Mouse (Mus musculus): ENCODE measurements around the gene Sox5.

Gene Sox5

GRCm38 (mm10) chr6:144772175-144772918 lies 9.4 kb downstream of the Sox5 start:
- no peak for DNase-seq (ENCODE audit: low spot score in 2 of 2)

GRCm38 (mm10) chr6:144769060-144769459 lies 12.7 kb downstream of the Sox5 start:
- DNase-seq (ENCODE audit: low spot score in 2 of 2) = no peak

GRCm38 (mm10) chr6:144761902-144762301 lies 19.9 kb downstream of the Sox5 start:
- DNase-seq (ENCODE audit: low spot score in 2 of 2) = no peak

- DNase-seq (ENCODE audit: low spot score in 2 of 2) = no peak
These were observed 22.6 kb downstream of the Sox5 start for GRCm38 (mm10) chr6:144759193-144759592.

GRCm38 (mm10) chr6:144757414-144757813 lies 24.4 kb downstream of the Sox5 start:
- no peak for DNase-seq (ENCODE audit: low spot score in 2 of 2)

- DNase-seq (ENCODE audit: low spot score in 2 of 2) = no peak
These were observed 25.3 kb downstream of the Sox5 start for GRCm38 (mm10) chr6:144756444-144756843.

- no peak for DNase-seq (ENCODE audit: low spot score in 2 of 2)
These were observed 26.5 kb downstream of the Sox5 start for GRCm38 (mm10) chr6:144755304-144755703.

- no peak for DNase-seq (ENCODE audit: low spot score in 2 of 2)
These were observed 27.4 kb downstream of the Sox5 start for GRCm38 (mm10) chr6:144754366-144754765.

- no peak for DNase-seq (ENCODE audit: low spot score in 2 of 2)
These were observed 27.8 kb downstream of the Sox5 start for GRCm38 (mm10) chr6:144753963-144754296.

- DNase-seq (ENCODE audit: low spot score in 2 of 2) = no peak
These were observed 28.4 kb downstream of the Sox5 start for GRCm38 (mm10) chr6:144753225-144753962.

- no peak for DNase-seq (ENCODE audit: low spot score in 2 of 2)
These were observed 30.2 kb downstream of the Sox5 start for GRCm38 (mm10) chr6:144751581-144751980.

- DNase-seq (ENCODE audit: low spot score in 2 of 2) = no peak
These were observed 31.6 kb downstream of the Sox5 start for GRCm38 (mm10) chr6:144750197-144750596.

- no peak for DNase-seq (ENCODE audit: low spot score in 2 of 2)
These were observed 35.3 kb downstream of the Sox5 start for GRCm38 (mm10) chr6:144746436-144746835.

- DNase-seq (ENCODE audit: low spot score in 2 of 2) = no peak
These were observed 39.2 kb downstream of the Sox5 start for GRCm38 (mm10) chr6:144742559-144742958.

GRCm38 (mm10) chr6:144741080-144741655 lies 40.6 kb downstream of the Sox5 start:
- no peak for DNase-seq (ENCODE audit: low spot score in 2 of 2)

GRCm38 (mm10) chr6:144740343-144740742 lies 41.4 kb downstream of the Sox5 start:
- no peak for DNase-seq (ENCODE audit: low spot score in 2 of 2)

- DNase-seq (ENCODE audit: low spot score in 2 of 2) = no peak
These were observed 42.0 kb downstream of the Sox5 start for GRCm38 (mm10) chr6:144739753-144740152.

GRCm38 (mm10) chr6:144737786-144738185 lies 44.0 kb downstream of the Sox5 start:
- no peak for DNase-seq (ENCODE audit: low spot score in 2 of 2)

GRCm38 (mm10) chr6:144731251-144731970 lies 50.4 kb downstream of the Sox5 start:
- no peak for DNase-seq (ENCODE audit: low spot score in 2 of 2)

GRCm38 (mm10) chr6:144723530-144724144 lies 58.1 kb downstream of the Sox5 start:
- no peak for DNase-seq (ENCODE audit: low spot score in 2 of 2)

GRCm38 (mm10) chr6:144723024-144723423 lies 58.8 kb downstream of the Sox5 start:
- no peak for DNase-seq (ENCODE audit: low spot score in 2 of 2)

- no peak for DNase-seq (ENCODE audit: low spot score in 2 of 2)
These were observed 60.9 kb downstream of the Sox5 start for GRCm38 (mm10) chr6:144720846-144721245.

Data from frontal cortex, postnatal 10 days (tissue).